19 mouse cellular contexts compared by ENCODE assay signal in genomic region chr6:86640161-86640560, GRCm38 (mm10). TPM values are rescaled to one million over a fixed set of nuclear protein-coding genes. Genes with fewer than 3 reads are reported as not detected.
DNase-seq lines count a peak whose midpoint lies in the region; ATAC-seq and TF ChIP-seq lines count a peak whose summit lies in the region.
"Had no signal": no experiment of that assay in that cellular context is flagged by ENCODE, and none has a peak within 500 bp of the region (broad histone marks: within the 10 kb centered on the region; RNA-seq: fewer than 3 reads in every experiment).

No protein-coding gene starts in this region.

- H3K36me3 ChIP-seq in midbrain, embryonic 11.5 days (ENCODE audit: control insufficient read depth, insufficient read depth, low read length) = no peaks in the 10 kb centered on the region
- H3K36me3 ChIP-seq in midbrain, embryonic 16.5 days (ENCODE audit: control insufficient read depth, insufficient read depth, low read length) = no peaks in the 10 kb centered on the region
- H3K36me3 ChIP-seq in erythroblast, embryonic 14.5 days (ENCODE audit: control insufficient read depth) = peaks cover 24% of the 10 kb centered on the region
- H3K36me3 ChIP-seq in liver, embryonic 11.5 days (ENCODE audit: control insufficient read depth, insufficient read depth, low read length) = no peaks in the 10 kb centered on the region
- no peaks in the 10 kb centered on the region for H3K36me3 ChIP-seq in small intestine, adult 2 months (ENCODE audit: control insufficient read depth, insufficient read depth, low read length)
- H3K36me3 ChIP-seq: hindbrain, embryonic 15.5 days; midbrain, embryonic 10.5 days had no signal

- DNase-seq in midbrain, embryonic 11.5 days (ENCODE audit: low spot score, missing footprints) = peak; percentile 77
- no peak for DNase-seq in liver, embryonic 11.5 days (ENCODE audit: low spot score)
- DNase-seq in left cerebral cortex, postnatal 4 days = no peak
- DNase-seq in kidney, postnatal 14 days = no peak
- DNase-seq: cerebellum, adult 2 months; gastrocnemius, postnatal 36 days; kidney, postnatal 25 days; right cerebral cortex, adult 18-20 months; thymus, postnatal 4 days had no signal

- TF ChIP-seq CTCF in small intestine, adult 2 months (IDR thresholded peaks at IDR 0.05; ENCODE audit: extremely low read depth, insufficient read length, insufficient replicate concordance, low read depth, low read length) = no peak

- 0 out of 2 replicates have a peak, but pooled peaks have one; percentile 11 for TF ChIP-seq POLR2A in small intestine, adult 2 months (IDR thresholded peaks at IDR 0.05; ENCODE audit: low read depth, low read length)

- H3K9me3 ChIP-seq in midbrain, embryonic 11.5 days (ENCODE audit: control insufficient read depth, low read length) = no peaks in the 10 kb centered on the region
- H3K9me3 ChIP-seq in midbrain, embryonic 16.5 days (replicated peaks; ENCODE audit: control insufficient read depth, low read length, poor library complexity, severe bottlenecking) = no peaks in the 10 kb centered on the region
- no peaks in the 10 kb centered on the region for H3K9me3 ChIP-seq in erythroblast, embryonic 14.5 days (ENCODE audit: control insufficient read depth, low read length)
- H3K9me3 ChIP-seq in liver, embryonic 11.5 days (ENCODE audit: control insufficient read depth, low read length) = no peaks in the 10 kb centered on the region
- H3K9me3 ChIP-seq: hindbrain, embryonic 15.5 days; midbrain, embryonic 10.5 days had no signal

- no peak for ATAC-seq in midbrain, embryonic 11.5 days (ENCODE audit: low FRiP score)
- no peak for ATAC-seq in midbrain, embryonic 16.5 days
- 0 out of 2 replicates have a peak, but pooled peaks have one; percentile 0 for ATAC-seq in liver, embryonic 11.5 days (replicated peaks; ENCODE audit: low FRiP score)
- ATAC-seq: CD4-positive, CD25-positive, alpha-beta regulatory T cell, adult 4 months; forebrain, embryonic 16.5 days; intestine, postnatal 0 days had no signal

- intact Hi-C loops in left cerebral cortex, postnatal 4 days (cut with DNase I) = no loop called here

- no peaks in the 10 kb centered on the region for H3K4me1 ChIP-seq in midbrain, embryonic 11.5 days (ENCODE audit: control insufficient read depth, insufficient read depth, low read length)
- H3K4me1 ChIP-seq in midbrain, embryonic 16.5 days (ENCODE audit: control insufficient read depth, insufficient read depth, low read length) = no peaks in the 10 kb centered on the region
- peaks cover 96% of the 10 kb centered on the region for H3K4me1 ChIP-seq in erythroblast, embryonic 14.5 days (ENCODE audit: control insufficient read depth)
- H3K4me1 ChIP-seq in liver, embryonic 11.5 days (replicated peaks; ENCODE audit: control insufficient read depth, insufficient read depth, low read length) = peaks cover 37% of the 10 kb centered on the region
- peaks cover 41% of the 10 kb centered on the region for H3K4me1 ChIP-seq in small intestine, adult 2 months (ENCODE audit: control insufficient read depth, insufficient read depth, insufficient read length, low read length)
- H3K4me1 ChIP-seq: hindbrain, embryonic 15.5 days; midbrain, embryonic 10.5 days had no signal

- WGBS in midbrain, embryonic 11.5 days = 69% methylated on average over 3 of the region's 3 CpGs
- 87% methylated on average over 3 of the region's 3 CpGs for WGBS in midbrain, embryonic 16.5 days
- WGBS in liver, embryonic 11.5 days = 65% methylated on average over 3 of the region's 3 CpGs
- 82% methylated on average over 3 of the region's 3 CpGs for WGBS in small intestine, adult 2 months

- no peak overlapping the region for H3K9ac ChIP-seq in midbrain, embryonic 11.5 days (ENCODE audit: low read length)
- no peak overlapping the region for H3K9ac ChIP-seq in midbrain, embryonic 16.5 days (ENCODE audit: low read depth, low read length)
- peak overlapping the region; percentile 57 for H3K9ac ChIP-seq in liver, embryonic 11.5 days (ENCODE audit: low read depth, low read length)
- H3K9ac ChIP-seq: hindbrain, embryonic 15.5 days had no signal

- H3K4me2 ChIP-seq in midbrain, embryonic 11.5 days = no peak overlapping the region
- H3K4me2 ChIP-seq in midbrain, embryonic 16.5 days (ENCODE audit: low read length) = no peak overlapping the region
- peak overlapping the region; percentile 36 for H3K4me2 ChIP-seq in liver, embryonic 11.5 days
- H3K4me2 ChIP-seq: hindbrain, embryonic 15.5 days had no signal

- no peaks in the 10 kb centered on the region for H3K27me3 ChIP-seq in midbrain, embryonic 11.5 days (ENCODE audit: control insufficient read depth, insufficient read depth, low read length)
- H3K27me3 ChIP-seq in midbrain, embryonic 16.5 days (ENCODE audit: control insufficient read depth, insufficient read depth, low read depth, low read length) = no peaks in the 10 kb centered on the region
- no peaks in the 10 kb centered on the region for H3K27me3 ChIP-seq in erythroblast, embryonic 14.5 days (ENCODE audit: control insufficient read depth)
- no peaks in the 10 kb centered on the region for H3K27me3 ChIP-seq in liver, embryonic 11.5 days (replicated peaks; ENCODE audit: control insufficient read depth, insufficient read depth, low read length)
- no peaks in the 10 kb centered on the region for H3K27me3 ChIP-seq in small intestine, adult 2 months (ENCODE audit: control insufficient read depth, insufficient read depth, low read length)
- H3K27me3 ChIP-seq: hindbrain, embryonic 15.5 days had no signal

- H3K27ac ChIP-seq in midbrain, embryonic 11.5 days (ENCODE audit: low read depth, low read length) = no peak overlapping the region
- no peak overlapping the region for H3K27ac ChIP-seq in midbrain, embryonic 16.5 days (ENCODE audit: low read length)
- peak overlapping the region; percentile 93 for H3K27ac ChIP-seq in liver, embryonic 11.5 days (ENCODE audit: low read depth, low read length)
- H3K27ac ChIP-seq in small intestine, adult 2 months (ENCODE audit: insufficient read depth, low read depth, low read length) = peak overlapping the region; percentile 80
- H3K27ac ChIP-seq: hindbrain, embryonic 15.5 days; midbrain, embryonic 10.5 days had no signal

- no peak overlapping the region for H3K4me3 ChIP-seq in midbrain, embryonic 11.5 days (ENCODE audit: low read depth, low read length)
- H3K4me3 ChIP-seq in midbrain, embryonic 16.5 days (ENCODE audit: low read depth, low read length) = no peak overlapping the region
- peak overlapping the region; percentile 65 for H3K4me3 ChIP-seq in erythroblast, embryonic 14.5 days (replicated peaks)
- H3K4me3 ChIP-seq in liver, embryonic 11.5 days (ENCODE audit: low read depth, low read length) = no peak overlapping the region
- no peak overlapping the region for H3K4me3 ChIP-seq in small intestine, adult 2 months (ENCODE audit: low read depth, low read length)
- H3K4me3 ChIP-seq: hindbrain, embryonic 15.5 days; midbrain, embryonic 10.5 days had no signal

RNA-seq across cellular contexts. Expression of gene Asprv1, which starts 12.2 kb away (rescaled TPM):
- polyA plus RNA-seq in midbrain, embryonic 11.5 days (2014; fragmentation: Nextera tagmentation; extraction: Ambion mirVana) = 0.37 and 0.68 TPM in 2 replicates
- 0.45 and 0.62 TPM in 2 replicates for polyA plus RNA-seq in midbrain, embryonic 16.5 days (2015; fragmentation: Nextera tagmentation; extraction: Ambion mirVana)
- polyA plus RNA-seq in erythroblast, embryonic 14.5 days (2012) = 0.03 TPM in 1 of 2 replicates, not detected in the other
- 0.19 and 0.36 TPM in 2 replicates for polyA plus RNA-seq in liver, embryonic 11.5 days (2014; fragmentation: Nextera tagmentation; extraction: Ambion mirVana)
- 0.20 and 0.23 TPM in 2 replicates for polyA plus RNA-seq in small intestine, adult 2 months (2012; rRNA removed)
- total RNA-seq in left cerebral cortex, postnatal 4 days (2021) = 1 to 10 TPM; 1.1 to 1.7 TPM
- total RNA-seq: gastrocnemius, postnatal 36 days; liver, adult 2 months; monocyte, adult 5-6 weeks had no signal

RNA-seq across cellular contexts. Expression of gene Mxd1, which starts 28.8 kb away (rescaled TPM):
- 16.7 and 18.4 TPM in 2 replicates for polyA plus RNA-seq in midbrain, embryonic 11.5 days (2014; fragmentation: Nextera tagmentation; extraction: Ambion mirVana)
- polyA plus RNA-seq in midbrain, embryonic 16.5 days (2015; fragmentation: Nextera tagmentation; extraction: Ambion mirVana) = 20.2 and 21.7 TPM in 2 replicates
- polyA plus RNA-seq in erythroblast, embryonic 14.5 days (2012) = 11.9 and 12.6 TPM in 2 replicates
- 11.5 and 13.4 TPM in 2 replicates for polyA plus RNA-seq in liver, embryonic 11.5 days (2014; fragmentation: Nextera tagmentation; extraction: Ambion mirVana)
- 87.2 and 413 TPM in 2 replicates for polyA plus RNA-seq in small intestine, adult 2 months (2012; rRNA removed)
- total RNA-seq in left cerebral cortex, postnatal 4 days (2021) = 10 to 100 TPM; 12.4 to 13.3 TPM

RNA-seq across cellular contexts. Expression of gene Snrnp27, which starts 44.2 kb away (rescaled TPM):
- 137 and 160 TPM in 2 replicates for polyA plus RNA-seq in midbrain, embryonic 11.5 days (2014; fragmentation: Nextera tagmentation; extraction: Ambion mirVana)
- polyA plus RNA-seq in midbrain, embryonic 16.5 days (2015; fragmentation: Nextera tagmentation; extraction: Ambion mirVana) = 94.6 and 94.8 TPM in 2 replicates
- 27.7 and 41.0 TPM in 2 replicates for polyA plus RNA-seq in erythroblast, embryonic 14.5 days (2012)
- polyA plus RNA-seq in liver, embryonic 11.5 days (2014; fragmentation: Nextera tagmentation; extraction: Ambion mirVana) = 109 and 122 TPM in 2 replicates
- polyA plus RNA-seq in small intestine, adult 2 months (2012; rRNA removed) = 2.1 and 3.9 TPM in 2 replicates
- total RNA-seq in left cerebral cortex, postnatal 4 days (2021) = 10 to 100 TPM; 53.6 to 57.9 TPM

Comparison
In these comparisons a context has a peak if more than half of its experiments do, and no peak if none do; other contexts are left out.
1. H3K27ac ChIP-seq: peak in liver, embryonic 11.5 days (single experiment) and small intestine, adult 2 months (single experiment); none in midbrain, embryonic 11.5 days (single experiment) and midbrain, embryonic 16.5 days (single experiment).